Mouse (Mus musculus): ENCODE measurements around the gene Poll.

The Poll gene

GRCm38 (mm10) chr19:45560153-45560890 lies at the start of gene Poll, which contains the start of gene Gm17018:
Gene Poll, minus strand, starts transcription at chr19:45560531.
Gene Gm17018, plus strand, starts transcription at chr19:45560615.
- peak; percentile 87 for DNase-seq (ENCODE audit: extremely low spot score)

GRCm38 (mm10) chr19:45608648-45609339 lies 48.5 kb upstream of the Poll start:
- DNase-seq (ENCODE audit: extremely low spot score): no peak

GRCm38 (mm10) chr19:45607479-45607878 lies 47.1 kb upstream of the Poll start:
- DNase-seq (ENCODE audit: extremely low spot score): peak; percentile 34

GRCm38 (mm10) chr19:45606701-45607100 lies 46.4 kb upstream of the Poll start:
- no peak for DNase-seq (ENCODE audit: extremely low spot score)

- no peak for DNase-seq (ENCODE audit: extremely low spot score)
These were observed 42.3 kb upstream of the Poll start for GRCm38 (mm10) chr19:45602606-45603005.

- no peak for DNase-seq (ENCODE audit: extremely low spot score)
These were observed 36.8 kb upstream of the Poll start for GRCm38 (mm10) chr19:45597106-45597505.

- no peak for DNase-seq (ENCODE audit: extremely low spot score)
These were observed 36.1 kb upstream of the Poll start for GRCm38 (mm10) chr19:45596434-45596833.

- no peak for DNase-seq (ENCODE audit: extremely low spot score)
These were observed 35.7 kb upstream of the Poll start for GRCm38 (mm10) chr19:45596019-45596418.

GRCm38 (mm10) chr19:45595481-45595880 lies 35.1 kb upstream of the Poll start:
- no peak for DNase-seq (ENCODE audit: extremely low spot score)

GRCm38 (mm10) chr19:45594079-45594478 lies 33.7 kb upstream of the Poll start:
- no peak for DNase-seq (ENCODE audit: extremely low spot score)

- no peak for DNase-seq (ENCODE audit: extremely low spot score)
These were observed 32.6 kb upstream of the Poll start for GRCm38 (mm10) chr19:45592916-45593315.

- DNase-seq (ENCODE audit: extremely low spot score): no peak
These were observed 31.4 kb upstream of the Poll start for GRCm38 (mm10) chr19:45591704-45592103.

GRCm38 (mm10) chr19:45589761-45590160 lies 29.4 kb upstream of the Poll start:
- no peak for DNase-seq (ENCODE audit: extremely low spot score)

GRCm38 (mm10) chr19:45587509-45588292 lies 27.4 kb upstream of the Poll start:
- DNase-seq (ENCODE audit: extremely low spot score): no peak

- DNase-seq (ENCODE audit: extremely low spot score): no peak
These were observed 26.5 kb upstream of the Poll start for GRCm38 (mm10) chr19:45586850-45587249.

- no peak for DNase-seq (ENCODE audit: extremely low spot score)
These were observed 24.7 kb upstream of the Poll start for GRCm38 (mm10) chr19:45584856-45585620.

- DNase-seq (ENCODE audit: extremely low spot score): no peak
These were observed 22.8 kb upstream of the Poll start for GRCm38 (mm10) chr19:45583136-45583535.

GRCm38 (mm10) chr19:45582161-45582560 lies 21.8 kb upstream of the Poll start:
- no peak for DNase-seq (ENCODE audit: extremely low spot score)

- DNase-seq (ENCODE audit: extremely low spot score): peak; percentile 74
These were observed 20.9 kb upstream of the Poll start for GRCm38 (mm10) chr19:45581257-45581656.

GRCm38 (mm10) chr19:45580235-45580634 lies 19.9 kb upstream of the Poll start:
- no peak for DNase-seq (ENCODE audit: extremely low spot score)

- no peak for DNase-seq (ENCODE audit: extremely low spot score)
These were observed 19.1 kb upstream of the Poll start for GRCm38 (mm10) chr19:45579416-45579815.

GRCm38 (mm10) chr19:45578976-45579375 lies 18.6 kb upstream of the Poll start:
- DNase-seq (ENCODE audit: extremely low spot score): no peak

All from embryo, embryonic 9.5 days (tissue).